Mouse (Mus musculus) stomach, postnatal 0 days (tissue): ENCODE data around the gene Mllt3. TPM values are rescaled to one million over a fixed set of nuclear protein-coding genes. Genes with fewer than 3 reads are reported as not detected.

Source experiments
- ATAC-seq: fragments of 200-750 bp; cut with Nextera tagmentation; 2 replicates; pipeline ENCODE4 v1.8.0; 2017; ENCODE audit not compliant: low FRiP score, low TSS enrichment
- DNase-seq: peaks from one replicate; pipeline ENCODE4 v3.0.0-alpha.2; 2016; ENCODE audit warnings: low spot score
- H3K27ac ChIP-seq: fragments of 300-500 bp; sonication (generic); replicated peaks from 2 replicates; pipeline ENCODE4 v1.5.1; 2014; ENCODE audit warnings: mild to moderate bottlenecking, control low read depth
- H3K27me3 ChIP-seq: fragments of 300-500 bp; sonication (generic); 2 replicates; pipeline ENCODE4 v1.6.1; 2014; ENCODE audit warnings: low read length; ENCODE audit not compliant: control insufficient read depth, insufficient read depth
- H3K36me3 ChIP-seq: fragments of 300-500 bp; sonication (generic); 2 replicates; pipeline ENCODE4 v1.6.1; 2014; ENCODE audit warnings: low read length, mixed read lengths; ENCODE audit not compliant: control insufficient read depth, insufficient read depth
- H3K4me1 ChIP-seq: fragments of 300-500 bp; sonication (generic); replicated peaks from 2 replicates; pipeline ENCODE4 v1.6.1; 2014; ENCODE audit warnings: antibody characterized with exemption; ENCODE audit not compliant: control insufficient read depth, insufficient read depth
- H3K4me2 ChIP-seq: fragments of 300-500 bp; sonication (generic); replicated peaks from 2 replicates; pipeline ENCODE4 v1.6.1; 2014; ENCODE audit warnings: low read depth, mild to moderate bottlenecking, control low read depth, moderate library complexity
- H3K4me3 ChIP-seq: fragments of 300-500 bp; sonication (generic); 2 replicates; pipeline ENCODE4 v1.5.1; 2014; ENCODE audit warnings: low read depth, low read length, control low read depth
- H3K9ac ChIP-seq: fragments of 300-500 bp; sonication (generic); 2 replicates; pipeline ENCODE4 v1.6.1; 2014; ENCODE audit warnings: mild to moderate bottlenecking, low read length, control low read depth, mixed read lengths
- H3K9me3 ChIP-seq: fragments of 300-500 bp; sonication (generic); 2 replicates; pipeline ENCODE4 v1.6.1; 2016; ENCODE audit warnings: low read length; ENCODE audit not compliant: control insufficient read depth
- CTCF ChIP-seq: IDR thresholded peaks from 2 replicates; pipeline ENCODE4 v1.5.1; 2016; ENCODE audit warnings: antibody characterized with exemption, low read depth, mild to moderate bottlenecking, moderate library complexity
- EP300 ChIP-seq: optimal IDR thresholded peaks from 2 replicates; pipeline ENCODE3; 2016; ENCODE audit warnings: antibody characterized with exemption
- WGBS: fragments of 180-500 bp; shearing (Covaris S2); extraction: QIAGEN DNeasy Blood & Tissue Kit; methylation state at CpG from one replicate; pipeline ENCODE4 v1.1.7; 2014; 5-methylcytosine and 5-hydroxymethylcytosine counted together
- polyA plus RNA-seq: library from polyadenylated mRNA; unstranded; fragments of >200 nt; fragmentation: Nextera tagmentation; extraction: Ambion mirVana; gene quantifications from 2 replicates; pipeline ENCODE4 v1.2.1, GENCODE M21; 2015

Mllt3 gene
- polyA plus RNA-seq, 1 experiment from 2014 or later = 82.9 TPM

GRCm38 (mm10) chr4:87804576-87804975 is 228.6 kb downstream of the Mllt3 start:
- Histone ChIP-seq H3K9ac (no peak overlapping the region), H3K9me3 (no peaks in the 10 kb centered on the region), H3K4me3 (no peak overlapping the region), H3K4me1 (no peaks in the 10 kb centered on the region), H3K4me2 (no peak overlapping the region), H3K27ac (no peak overlapping the region), H3K27me3 (no peaks in the 10 kb centered on the region), H3K36me3 (no peaks in the 10 kb centered on the region)
- DNase-seq (no peak), ATAC-seq (no peak)
- WGBS = 67% methylated on average over 3 of the region's 3 CpGs
- TF ChIP-seq CTCF (no peak), EP300 (no peak)

DNA sequence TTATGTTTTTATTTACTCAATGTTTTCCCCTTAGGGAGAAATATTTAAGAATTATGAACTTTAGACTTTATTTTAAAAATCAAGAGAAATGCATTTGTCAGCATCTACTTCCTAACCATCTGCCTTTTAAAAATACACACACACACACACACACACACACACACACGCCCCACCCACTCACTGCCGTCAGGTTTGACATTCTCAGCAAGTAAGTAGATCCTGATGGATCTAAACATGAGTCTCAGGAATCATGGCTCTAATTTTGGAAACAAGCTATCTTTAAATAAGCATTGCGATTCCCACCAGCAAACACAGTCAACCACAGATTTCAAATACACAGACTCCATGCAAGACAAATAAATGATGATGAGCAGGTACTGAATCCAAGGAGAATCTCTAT is 229.9 kb downstream of the Mllt3 start:
- no peak for TF ChIP-seq CTCF
- TF ChIP-seq EP300 = no peak
- no peaks in the 10 kb centered on the region for H3K27me3 ChIP-seq
- DNase-seq = no peak

GRCm38 (mm10) chr4:87802140-87802539 is 231.0 kb downstream of the Mllt3 start:
- H3K36me3 ChIP-seq = no peaks in the 10 kb centered on the region
- H3K27ac ChIP-seq = no peak overlapping the region
- no peak for TF ChIP-seq EP300
- no peak for TF ChIP-seq CTCF
- H3K4me1 ChIP-seq = no peaks in the 10 kb centered on the region
- DNase-seq (no peak), ATAC-seq (no peak)
- H3K9ac ChIP-seq = no peak overlapping the region
- H3K4me3 ChIP-seq = no peak overlapping the region
- H3K4me2 ChIP-seq = no peak overlapping the region
- 46% methylated on average over 4 of the region's 4 CpGs for WGBS
- H3K27me3 ChIP-seq = no peaks in the 10 kb centered on the region
- no peaks in the 10 kb centered on the region for H3K9me3 ChIP-seq

More for the DNA sequence above, 229.9 kb downstream of the Mllt3 start:
- Histone ChIP-seq H3K4me1 (no peaks in the 10 kb centered on the region), H3K27ac (no peak overlapping the region), H3K4me2 (no peak overlapping the region), H3K36me3 (no peaks in the 10 kb centered on the region), H3K9ac (no peak overlapping the region), H3K9me3 (no peaks in the 10 kb centered on the region), H3K4me3 (no peak overlapping the region)
- ATAC-seq = no peak
- 62% methylated on average over 3 of the region's 3 CpGs for WGBS

- peak; percentile 61; the same call in 1 of the 2 replicates for ATAC-seq
- H3K27ac ChIP-seq = no peak overlapping the region
- 69% methylated on average over 3 of the region's 3 CpGs for WGBS
These were observed 231.8 kb downstream of the Mllt3 start for GRCm38 (mm10) chr4:87801332-87801731.

GRCm38 (mm10) chr4:87800276-87800675 is 232.9 kb downstream of the Mllt3 start:
- Histone ChIP-seq H3K36me3 (no peaks in the 10 kb centered on the region), H3K4me2 (no peak overlapping the region), H3K4me1 (no peaks in the 10 kb centered on the region), H3K9me3 (no peaks in the 10 kb centered on the region), H3K4me3 (no peak overlapping the region), H3K9ac (no peak overlapping the region), H3K27me3 (no peaks in the 10 kb centered on the region), H3K27ac (no peak overlapping the region)
- WGBS = 78% methylated on average over 1 of the region's 1 CpGs
- ATAC-seq = no peak
- DNase-seq = no peak
- TF ChIP-seq CTCF = no peak
- no peak for TF ChIP-seq EP300

More at GRCm38 (mm10) chr4:87801332-87801731, 231.8 kb downstream of the Mllt3 start:
- Histone ChIP-seq H3K4me3 (no peak overlapping the region), H3K9ac (no peak overlapping the region), H3K4me2 (no peak overlapping the region), H3K9me3 (no peaks in the 10 kb centered on the region), H3K36me3 (no peaks in the 10 kb centered on the region), H3K27me3 (no peaks in the 10 kb centered on the region), H3K4me1 (no peaks in the 10 kb centered on the region)
- DNase-seq = no peak
- TF ChIP-seq EP300 (no peak), CTCF (no peak)

DNA sequence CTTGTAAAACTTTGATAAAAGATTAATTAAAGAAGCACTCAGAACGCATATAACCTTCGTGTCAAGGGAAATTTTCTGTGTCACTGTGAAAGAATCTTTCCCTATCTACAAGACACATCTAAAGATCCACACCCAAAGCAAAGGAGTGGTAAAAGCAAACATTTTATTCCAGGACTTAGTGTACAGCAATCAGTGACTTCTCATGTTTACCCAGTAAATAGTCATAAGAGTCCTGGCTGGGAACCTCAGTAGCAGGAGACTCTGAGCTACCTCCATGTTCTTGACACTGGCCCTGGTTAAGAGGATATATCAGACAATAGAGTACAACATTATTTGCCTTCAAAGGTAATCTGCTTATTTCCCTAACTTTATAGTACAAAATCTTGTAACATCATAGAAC is 233.7 kb downstream of the Mllt3 start:
- H3K4me3 ChIP-seq = no peak overlapping the region
- no peak for TF ChIP-seq EP300
- no peak for TF ChIP-seq CTCF
- H3K9me3 ChIP-seq = no peaks in the 10 kb centered on the region
- ATAC-seq (peak; percentile 94), DNase-seq (no peak)
- no peak overlapping the region for H3K9ac ChIP-seq
- no peaks in the 10 kb centered on the region for H3K4me1 ChIP-seq
- H3K36me3 ChIP-seq = no peaks in the 10 kb centered on the region
- H3K27ac ChIP-seq = no peak overlapping the region
- no peaks in the 10 kb centered on the region for H3K27me3 ChIP-seq
- whole genome bisulfite sequencing = 65% methylated on average over 2 of the region's 2 CpGs
- H3K4me2 ChIP-seq = no peak overlapping the region
